Mouse (Mus musculus) kidney, embryonic 15.5 days (tissue): ENCODE results near the gene Stx18. TPM values are rescaled to one million over a fixed set of nuclear protein-coding genes. Genes with fewer than 3 reads are reported as not detected.

Experiments
- ATAC-seq: fragments of 200-750 bp; cut with Nextera tagmentation; replicated peaks from 2 replicates; pipeline ENCODE4 v1.8.0; 2017; ENCODE audit warnings: moderate TSS enrichment; ENCODE audit not compliant: low FRiP score
- H3K27ac ChIP-seq: fragments of 300-500 bp; sonication (generic); 2 replicates; pipeline ENCODE4 v1.5.1; 2015; ENCODE audit warnings: mild to moderate bottlenecking, inconsistent platforms
- H3K27me3 ChIP-seq: fragments of 300-500 bp; sonication (generic); 2 replicates; pipeline ENCODE4 v1.6.1; 2015; ENCODE audit warnings: inconsistent platforms
- H3K36me3 ChIP-seq: fragments of 300-500 bp; sonication (generic); 2 replicates; pipeline ENCODE4 v1.6.1; 2015; ENCODE audit warnings: inconsistent platforms
- H3K4me1 ChIP-seq: fragments of 300-500 bp; sonication (generic); 2 replicates; pipeline ENCODE4 v1.6.1; 2015; ENCODE audit warnings: inconsistent platforms
- H3K4me2 ChIP-seq: fragments of 300-500 bp; sonication (generic); 2 replicates; pipeline ENCODE4 v1.6.1; 2015; ENCODE audit warnings: moderate library complexity, mild to moderate bottlenecking, inconsistent platforms
- H3K4me3 ChIP-seq: fragments of 300-500 bp; sonication (generic); replicated peaks from 2 replicates; pipeline ENCODE4 v1.5.1; 2015; ENCODE audit warnings: mild to moderate bottlenecking, inconsistent platforms
- H3K9ac ChIP-seq: fragments of 300-500 bp; sonication (generic); 2 replicates; pipeline ENCODE4 v1.6.1; 2015; ENCODE audit warnings: mild to moderate bottlenecking, inconsistent platforms
- H3K9me3 ChIP-seq: fragments of 300-500 bp; sonication (generic); replicated peaks from 2 replicates; pipeline ENCODE4 v1.6.1; 2016; ENCODE audit warnings: inconsistent platforms
- WGBS: fragments of 180-500 bp; shearing (Covaris S2); methylation state at CpG from one replicate; pipeline ENCODE4 v1.1.7; 2015; ENCODE audit warnings: mixed read lengths; 5-methylcytosine and 5-hydroxymethylcytosine counted together
- polyA plus RNA-seq: library from polyadenylated mRNA; unstranded; fragments of >200 nt; fragmentation: Nextera tagmentation; extraction: Ambion mirVana; gene quantifications from 2 replicates; pipeline ENCODE4 v1.2.1, GENCODE M21; 2015

The Stx18 gene
- polyA plus RNA-seq, 1 experiment from 2014 or later: 43.6 TPM

GRCm38 (mm10) chr5:38184688-38185285 lies 146.2 kb downstream of the Stx18 start:
- no peak overlapping the region for H3K9ac ChIP-seq
- no peak overlapping the region for H3K27ac ChIP-seq
- no peak overlapping the region for H3K4me3 ChIP-seq
- no peaks in the 10 kb centered on the region for H3K27me3 ChIP-seq
- no peak for ATAC-seq
- 82% methylated on average over 6 of the region's 6 CpGs for WGBS
- H3K9me3 ChIP-seq: no peaks in the 10 kb centered on the region
- H3K4me1 ChIP-seq: no peaks in the 10 kb centered on the region
- no peak overlapping the region for H3K4me2 ChIP-seq
- no peaks in the 10 kb centered on the region for H3K36me3 ChIP-seq

GRCm38 (mm10) chr5:38187006-38187405 lies 148.5 kb downstream of the Stx18 start:
- no peak for ATAC-seq
- Histone ChIP-seq H3K27ac (no peak overlapping the region), H3K4me2 (no peak overlapping the region), H3K36me3 (no peaks in the 10 kb centered on the region), H3K4me3 (no peak overlapping the region), H3K27me3 (no peaks in the 10 kb centered on the region), H3K4me1 (no peaks in the 10 kb centered on the region), H3K9me3 (no peaks in the 10 kb centered on the region), H3K9ac (no peak overlapping the region)
- 86% methylated on average over 2 of the region's 2 CpGs for WGBS

Other genes starting within 250 kb of the Stx18 start
- 2.9 and 3.2 TPM in 2 replicates for gene Msx1, start 214.2 kb upstream of the Stx18 start, polyA plus RNA-seq
- 69.8 and 77.3 TPM in 2 replicates for gene Nsg1, start 121.2 kb downstream of the Stx18 start, polyA plus RNA-seq
- 14.9 and 15.3 TPM in 2 replicates for gene Zbtb49, start 181.7 kb downstream of the Stx18 start, polyA plus RNA-seq
- 123 and 126 TPM in 2 replicates for gene Lyar, start 181.7 kb downstream of the Stx18 start, polyA plus RNA-seq
- gene Tmem128, start 221.4 kb downstream of the Stx18 start, polyA plus RNA-seq: 84.4 and 94.9 TPM in 2 replicates
- not detected in 2 replicates for gene Otop1, start 237.2 kb downstream of the Stx18 start, polyA plus RNA-seq